Mouse (Mus musculus) fat pad, adult 2 months (tissue): ENCODE data around the gene Nanos2.

Experiments
- DNase-seq: peaks from one replicate; pipeline ENCODE4 v3.0.0-alpha.2; 2011; ENCODE audit warnings: low read depth, low spot score; ENCODE audit errors: extremely low read depth

The Nanos2 gene

GRCm38 (mm10) chr7:19016042-19016441 lies 28.8 kb downstream of the Nanos2 start:
- no peak for DNase-seq

GRCm38 (mm10) chr7:19017909-19018308 lies 30.7 kb downstream of the Nanos2 start:
- no peak for DNase-seq

- DNase-seq = no peak
Measured at GRCm38 (mm10) chr7:19021048-19021447, 33.8 kb downstream of the Nanos2 start.

- DNase-seq = no peak
Measured at GRCm38 (mm10) chr7:19022189-19022958, 35.2 kb downstream of the Nanos2 start.

- no peak for DNase-seq
Measured at GRCm38 (mm10) chr7:19023357-19023814, 36.2 kb downstream of the Nanos2 start, which contains the start of gene Foxa3. TSS of gene Foxa3 (minus strand) at chr7:19023538.

GRCm38 (mm10) chr7:19024096-19024506 lies 36.9 kb downstream of the Nanos2 start, which contains the start of gene Sympk:
TSS of gene Sympk (plus strand) at chr7:19024377.
- DNase-seq = no peak

- no peak for DNase-seq
Measured at GRCm38 (mm10) chr7:19024581-19025255, 37.5 kb downstream of the Nanos2 start.

- no peak for DNase-seq
Measured at GRCm38 (mm10) chr7:19028067-19028466, 40.9 kb downstream of the Nanos2 start.

GRCm38 (mm10) chr7:19029084-19029653 lies 42.0 kb downstream of the Nanos2 start:
- no peak for DNase-seq

- DNase-seq = no peak
Measured at GRCm38 (mm10) chr7:19031641-19032040, 44.4 kb downstream of the Nanos2 start.
